Mouse (Mus musculus) spleen, adult 2 months (tissue): Measurements from ENCODE around the gene Creg2. TPM values are rescaled to one million over a fixed set of nuclear protein-coding genes. Genes with fewer than 3 reads are reported as not detected.
"Not testable (repeated sequence)": the region's sequence is repeated elsewhere in the genome, so short reads cannot be mapped to it uniquely, and the experiment has no call there.

Experiments used
- DNase-seq, 2 experiments: peaks; one replicate each; pipeline versions ENCODE4 v3.0.0 to v3.0.0-alpha.2; 2012 to 2021; ENCODE audit warnings: low spot score in 2 of 2, low read depth in 1 of 2
- H3K27ac ChIP-seq: fragments of 200-500 bp; 2 replicates; pipeline ENCODE4 v1.5.1; 2012; ENCODE audit warnings: low read length, inconsistent platforms; ENCODE audit not compliant: insufficient read depth
- H3K27me3 ChIP-seq: fragments of 200-500 bp; 2 replicates; pipeline ENCODE4 v1.6.1; 2012; ENCODE audit warnings: mild to moderate bottlenecking, moderate library complexity, low read length, inconsistent platforms; ENCODE audit not compliant: control insufficient read depth, insufficient read depth
- H3K36me3 ChIP-seq: fragments of 200-500 bp; 2 replicates; pipeline ENCODE4 v1.6.1; 2012; ENCODE audit warnings: mild to moderate bottlenecking, low read length, inconsistent platforms; ENCODE audit not compliant: control insufficient read depth, insufficient read depth
- H3K4me1 ChIP-seq: fragments of 200-500 bp; 2 replicates; pipeline ENCODE4 v1.6.1; 2011; ENCODE audit warnings: inconsistent platforms; ENCODE audit not compliant: control insufficient read depth, insufficient read depth, insufficient read length
- H3K4me3 ChIP-seq: fragments of 200-500 bp; 2 replicates; pipeline ENCODE4 v1.5.1; 2011; ENCODE audit warnings: mild to moderate bottlenecking, inconsistent platforms; ENCODE audit not compliant: insufficient read depth, insufficient read length; ENCODE audit errors: extremely low read depth
- CTCF ChIP-seq: fragments of 200-500 bp; IDR thresholded peaks from 2 replicates; pipeline ENCODE4 v1.5.1; 2011; ENCODE audit warnings: mild to moderate bottlenecking, inconsistent platforms; ENCODE audit not compliant: insufficient read depth, insufficient read length, insufficient replicate concordance; ENCODE audit errors: extremely low read depth
- POLR2A ChIP-seq: fragments of 200-500 bp; IDR thresholded peaks from 2 replicates; pipeline ENCODE4 v1.6.1; 2011; ENCODE audit warnings: low read depth, low read length, inconsistent platforms
- WGBS: fragments of 180-500 bp; shearing (Covaris S2); methylation state at CpG from one replicate; pipeline ENCODE4 v1.1.7; 2018; 5-methylcytosine and 5-hydroxymethylcytosine counted together
- polyA plus RNA-seq: library from polyadenylated mRNA; depleted of rRNA; stranded (reverse); fragments of >200 nt; gene quantifications from 2 replicates; pipeline ENCODE4 v1.2.3, GENCODE M21; 2012

The Creg2 gene
- polyA plus RNA-seq, 1 experiment: 0.05 TPM

DNA sequence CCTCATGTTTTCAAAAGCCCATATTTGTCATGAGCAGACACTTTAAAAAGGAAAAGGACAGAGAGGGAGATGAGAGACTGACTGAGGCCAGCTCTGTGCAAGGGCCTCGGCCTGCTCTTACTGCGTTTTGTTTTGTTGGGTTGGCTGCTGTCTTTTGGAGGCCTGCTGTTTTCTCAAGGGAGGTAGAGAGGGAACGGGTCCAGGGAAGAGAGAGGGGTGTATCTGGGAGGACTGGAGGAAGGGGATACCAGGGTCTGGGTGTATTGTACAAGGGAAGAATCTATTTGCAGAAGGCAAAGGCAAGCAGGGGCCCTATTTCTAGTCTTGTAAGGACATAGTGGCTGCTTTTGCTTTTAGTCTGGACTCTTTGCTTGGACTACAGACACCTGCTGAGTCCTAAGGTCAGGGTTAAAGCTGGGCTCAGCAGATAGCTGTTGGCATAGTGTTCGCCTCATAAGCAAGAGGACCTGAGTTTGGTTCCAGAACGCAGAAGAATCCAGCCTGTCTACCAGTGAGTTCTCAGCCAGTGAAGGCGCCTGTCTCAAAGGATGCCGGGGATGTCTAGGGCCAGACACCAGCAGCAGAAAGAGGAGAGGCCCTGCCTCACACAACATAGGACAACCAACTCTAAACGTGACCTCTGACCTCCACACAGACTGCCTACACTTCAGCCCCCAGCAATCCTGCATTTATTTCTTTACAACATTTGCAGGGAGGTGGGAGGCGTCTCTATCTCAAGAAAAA, 21.3 kb upstream of the Creg2 start:
- Histone ChIP-seq H3K36me3 (no peaks in the 10 kb centered on the region), H3K27ac (no peak overlapping the region), H3K4me1 (no peaks in the 10 kb centered on the region), H3K27me3 (no peaks in the 10 kb centered on the region), H3K4me3 (no peak overlapping the region)
- 91% methylated on average over 9 of the region's 9 CpGs for WGBS
- no peak for DNase-seq
- no peak for TF ChIP-seq CTCF
- no peak for TF ChIP-seq POLR2A

GRCm38 (mm10) chr1:39670211-39670935, 19.1 kb upstream of the Creg2 start:
- TF ChIP-seq POLR2A (no peak), CTCF (no peak)
- Histone ChIP-seq H3K27me3 (no peaks in the 10 kb centered on the region), H3K4me3 (no peak overlapping the region), H3K4me1 (no peaks in the 10 kb centered on the region), H3K36me3 (no peaks in the 10 kb centered on the region), H3K27ac (no peak overlapping the region)
- DNase-seq: no peak
- 93% methylated on average over 17 of the region's 17 CpGs for WGBS

- Histone ChIP-seq H3K4me1 (no peaks in the 10 kb centered on the region), H3K27me3 (no peaks in the 10 kb centered on the region), H3K36me3 (no peaks in the 10 kb centered on the region), H3K27ac (no peak overlapping the region), H3K4me3 (no peak overlapping the region)
- 91% methylated on average over 12 of the region's 12 CpGs for WGBS
- no peak for DNase-seq
- no peak for TF ChIP-seq POLR2A
- TF ChIP-seq CTCF: no peak
Measured at GRCm38 (mm10) chr1:39666751-39667252, 15.5 kb upstream of the Creg2 start.

- TF ChIP-seq POLR2A (no peak), CTCF (no peak)
- no peak overlapping the region for H3K4me3 ChIP-seq
- no peaks in the 10 kb centered on the region for H3K4me1 ChIP-seq
Measured at GRCm38 (mm10) chr1:39664039-39664625, 12.9 kb upstream of the Creg2 start.

GRCm38 (mm10) chr1:39663050-39663449, 11.8 kb upstream of the Creg2 start:
- TF ChIP-seq CTCF (no peak), POLR2A (no peak)
- Histone ChIP-seq H3K27me3 (no peaks in the 10 kb centered on the region), H3K36me3 (no peaks in the 10 kb centered on the region), H3K4me1 (no peaks in the 10 kb centered on the region), H3K4me3 (no peak overlapping the region), H3K27ac (no peak overlapping the region)
- no peak for DNase-seq
- WGBS: 94% methylated on average over 4 of the region's 4 CpGs

More at GRCm38 (mm10) chr1:39664039-39664625, 12.9 kb upstream of the Creg2 start:
- 89% methylated on average over 7 of the region's 7 CpGs for WGBS
- Histone ChIP-seq H3K27ac (no peak overlapping the region), H3K27me3 (no peaks in the 10 kb centered on the region), H3K36me3 (no peaks in the 10 kb centered on the region)
- no peak for DNase-seq

DNA sequence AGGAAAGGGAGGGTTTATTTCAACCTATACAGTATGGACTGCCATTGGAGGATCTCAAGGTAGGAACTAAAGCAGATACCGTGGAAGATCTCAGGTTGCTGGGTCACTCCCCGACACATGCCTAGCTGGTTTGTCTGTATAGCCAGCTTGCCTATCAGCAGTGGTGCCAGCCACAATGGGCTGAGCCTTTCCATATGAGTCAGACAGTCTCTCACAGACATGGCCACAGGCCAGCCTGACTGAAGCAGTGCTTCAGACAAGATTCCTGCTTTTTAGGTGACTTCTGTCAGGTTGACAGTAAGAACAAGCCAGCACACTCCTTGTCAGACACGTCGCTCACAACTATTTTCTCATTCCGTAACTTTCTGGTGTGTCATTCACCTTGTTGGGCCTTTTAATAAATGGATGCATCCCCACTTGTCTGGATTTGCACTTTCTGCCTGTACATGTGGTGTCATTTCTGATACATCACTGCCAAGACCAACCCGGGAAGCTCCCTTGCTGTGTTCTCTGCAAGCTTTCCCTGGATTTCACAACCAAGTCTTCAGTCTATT, 5.8 kb upstream of the Creg2 start:
- WGBS: 84% methylated on average over 6 of the region's 6 CpGs
- Histone ChIP-seq H3K27me3 (0 out of 2 replicates have a peak, but pooled peaks cover 1% of the 10 kb centered on the region), H3K27ac (no peak overlapping the region), H3K36me3 (no peaks in the 10 kb centered on the region), H3K4me1 (no peaks in the 10 kb centered on the region), H3K4me3 (no peak overlapping the region)
- DNase-seq: no peak
- TF ChIP-seq CTCF (no peak), POLR2A (no peak)

GRCm38 (mm10) chr1:39654901-39655300, 3.6 kb upstream of the Creg2 start:
- 94% methylated on average over 18 of the region's 18 CpGs for WGBS

More at GRCm38 (mm10) chr1:39654901-39655300, 3.6 kb upstream of the Creg2 start:
- not testable (repeated sequence) for H3K27ac ChIP-seq, H3K36me3 ChIP-seq, DNase-seq, H3K27me3 ChIP-seq, H3K4me1 ChIP-seq, H3K4me3 ChIP-seq
